Mouse (Mus musculus) midbrain, postnatal 0 days (tissue): ENCODE measurements around the gene Ltbp1. TPM values are rescaled to one million over a fixed set of nuclear protein-coding genes. Genes with fewer than 3 reads are reported as not detected.

Source experiments
- ATAC-seq: fragments of 200-750 bp; cut with Nextera tagmentation; 2 replicates; pipeline ENCODE4 v1.8.0; 2017; ENCODE audit warnings: moderate number of reproducible peaks, mild to moderate bottlenecking, moderate TSS enrichment, moderate library complexity; ENCODE audit not compliant: low FRiP score
- DNase-seq: peaks from one replicate; pipeline ENCODE4 v3.0.0-alpha.2; 2015; ENCODE audit warnings: low spot score
- H3K27ac ChIP-seq: fragments of 300-500 bp; sonication (generic); 2 replicates; pipeline ENCODE4 v1.5.1; 2014; ENCODE audit warnings: low read depth, mild to moderate bottlenecking, low read length, mixed read lengths
- H3K27me3 ChIP-seq: fragments of 300-500 bp; sonication (generic); 2 replicates; pipeline ENCODE4 v1.6.1; 2014; ENCODE audit warnings: low read length, control low read depth, mixed read lengths; ENCODE audit not compliant: insufficient read depth
- H3K36me3 ChIP-seq: fragments of 300-500 bp; sonication (generic); 2 replicates; pipeline ENCODE4 v1.6.1; 2014; ENCODE audit warnings: low read length, control low read depth, mixed read lengths; ENCODE audit not compliant: insufficient read depth
- H3K4me1 ChIP-seq: fragments of 300-500 bp; sonication (generic); 2 replicates; pipeline ENCODE4 v1.6.1; 2014; ENCODE audit warnings: mild to moderate bottlenecking, control low read depth, antibody characterized with exemption, low read length, mixed read lengths; ENCODE audit not compliant: insufficient read depth
- H3K4me2 ChIP-seq: fragments of 300-500 bp; sonication (generic); 2 replicates; pipeline ENCODE4 v1.6.1; 2014; ENCODE audit warnings: low read depth, mild to moderate bottlenecking, low read length, mixed read lengths; ENCODE audit not compliant: poor library complexity, severe bottlenecking
- H3K4me3 ChIP-seq: fragments of 300-500 bp; sonication (generic); 2 replicates; pipeline ENCODE4 v1.5.1; 2014; ENCODE audit warnings: low read depth, mild to moderate bottlenecking, low read length, moderate library complexity
- H3K9ac ChIP-seq: fragments of 300-500 bp; sonication (generic); replicated peaks from 2 replicates; pipeline ENCODE4 v1.6.1; 2014; ENCODE audit warnings: mild to moderate bottlenecking, low read length, moderate library complexity, mixed read lengths; ENCODE audit not compliant: poor library complexity, severe bottlenecking
- H3K9me3 ChIP-seq: fragments of 300-500 bp; sonication (generic); 2 replicates; pipeline ENCODE4 v1.6.1; 2016; ENCODE audit warnings: low read length, control low read depth
- CTCF ChIP-seq: IDR thresholded peaks from 2 replicates; pipeline ENCODE4 v1.5.1; 2016; ENCODE audit warnings: antibody characterized with exemption, mild to moderate bottlenecking
- WGBS: fragments of 180-500 bp; shearing (Covaris S2); extraction: QIAGEN DNeasy Blood & Tissue Kit; methylation state at CpG from one replicate; pipeline ENCODE4 v1.1.7; 2014; 5-methylcytosine and 5-hydroxymethylcytosine counted together
- polyA plus RNA-seq: library from polyadenylated mRNA; unstranded; fragments of >200 nt; fragmentation: Nextera tagmentation; extraction: Ambion mirVana; gene quantifications from 2 replicates; pipeline ENCODE4 v1.2.1, GENCODE M21; 2015
- total RNA-seq: library from RNA; depleted of rRNA; stranded (reverse); fragments of >200 nt; gene quantifications from 2 replicates; pipeline ENCODE4 v1.2.3, GENCODE M21; 2014

Ltbp1 gene
- total and polyA plus RNA-seq, 2 experiments from 2014 or later = 0.89 to 3.0 TPM

- H3K27ac ChIP-seq = no peak overlapping the region
- no peak overlapping the region for H3K9ac ChIP-seq
- no peak overlapping the region for H3K4me3 ChIP-seq
- 65% methylated on average over 1 of the region's 1 CpGs for WGBS
- DNase-seq = no peak
- H3K27me3 ChIP-seq = no peaks in the 10 kb centered on the region
- no peak for TF ChIP-seq CTCF
- no peak for ATAC-seq
- H3K4me1 ChIP-seq = no peaks in the 10 kb centered on the region
- no peaks in the 10 kb centered on the region for H3K36me3 ChIP-seq
- H3K9me3 ChIP-seq = no peaks in the 10 kb centered on the region
- no peak overlapping the region for H3K4me2 ChIP-seq
These were observed 272.7 kb downstream of the Ltbp1 start for GRCm38 (mm10) chr17:75278106-75278505.

- Histone ChIP-seq H3K27me3 (no peaks in the 10 kb centered on the region), H3K4me3 (no peak overlapping the region), H3K4me1 (no peaks in the 10 kb centered on the region), H3K4me2 (no peak overlapping the region), H3K9ac (no peak overlapping the region), H3K9me3 (no peaks in the 10 kb centered on the region), H3K27ac (no peak overlapping the region), H3K36me3 (no peaks in the 10 kb centered on the region)
- no peak for TF ChIP-seq CTCF
- 29% methylated on average over 6 of the region's 6 CpGs for WGBS
- ATAC-seq (no peak), DNase-seq (no peak)
These were observed 273.2 kb downstream of the Ltbp1 start for GRCm38 (mm10) chr17:75278561-75278960.

- Histone ChIP-seq H3K9ac (no peak overlapping the region), H3K4me1 (no peaks in the 10 kb centered on the region), H3K4me2 (no peak overlapping the region), H3K4me3 (no peak overlapping the region), H3K27me3 (no peaks in the 10 kb centered on the region), H3K36me3 (no peaks in the 10 kb centered on the region), H3K9me3 (no peaks in the 10 kb centered on the region), H3K27ac (no peak overlapping the region)
- DNase-seq (no peak), ATAC-seq (no peak)
- TF ChIP-seq CTCF = no peak
- 68% methylated on average over 5 of the region's 5 CpGs for WGBS
These were observed 276.0 kb downstream of the Ltbp1 start for GRCm38 (mm10) chr17:75281345-75281744.

GRCm38 (mm10) chr17:75284876-75285708 lies 279.7 kb downstream of the Ltbp1 start:
- Histone ChIP-seq H3K9me3 (no peaks in the 10 kb centered on the region), H3K36me3 (no peaks in the 10 kb centered on the region), H3K4me1 (no peaks in the 10 kb centered on the region), H3K4me2 (no peak overlapping the region), H3K27ac (no peak overlapping the region), H3K4me3 (no peak overlapping the region), H3K27me3 (no peaks in the 10 kb centered on the region), H3K9ac (no peak overlapping the region)
- ATAC-seq (no peak), DNase-seq (no peak)
- WGBS = 88% methylated on average over 9 of the region's 9 CpGs
- no peak for TF ChIP-seq CTCF

GRCm38 (mm10) chr17:75292986-75293385 lies 287.6 kb downstream of the Ltbp1 start:
- Histone ChIP-seq H3K27ac (no peak overlapping the region), H3K36me3 (no peaks in the 10 kb centered on the region), H3K4me3 (no peak overlapping the region), H3K4me2 (no peak overlapping the region), H3K9ac (no peak overlapping the region), H3K4me1 (no peaks in the 10 kb centered on the region), H3K9me3 (no peaks in the 10 kb centered on the region), H3K27me3 (no peaks in the 10 kb centered on the region)
- TF ChIP-seq CTCF = no peak
- ATAC-seq (no peak), DNase-seq (no peak)
- WGBS = 94% methylated on average over 3 of the region's 3 CpGs

GRCm38 (mm10) chr17:75293725-75294124 lies 288.4 kb downstream of the Ltbp1 start:
- TF ChIP-seq CTCF = no peak
- no peak for ATAC-seq
- no peak for DNase-seq

More at GRCm38 (mm10) chr17:75293725-75294124, 288.4 kb downstream of the Ltbp1 start:
- Histone ChIP-seq H3K9ac (no peak overlapping the region), H3K4me3 (no peak overlapping the region), H3K36me3 (no peaks in the 10 kb centered on the region), H3K9me3 (no peaks in the 10 kb centered on the region), H3K27ac (no peak overlapping the region), H3K4me1 (no peaks in the 10 kb centered on the region), H3K4me2 (no peak overlapping the region), H3K27me3 (no peaks in the 10 kb centered on the region)
- 76% methylated on average over 3 of the region's 3 CpGs for WGBS
